Mouse (Mus musculus): ENCODE data around the gene Ahsa1. TPM values are rescaled to one million over a fixed set of nuclear protein-coding genes. Genes with fewer than 3 reads are reported as not detected.
A peak's percentile ranks its signal among the peaks of the same experiment; 100 is the strongest.
"Not testable (repeated sequence)": the region's sequence is repeated elsewhere in the genome, so short reads cannot be mapped to it uniquely, and the experiment has no call there.

Ahsa1 gene
- total and polyA plus RNA-seq, 2 experiments from 2014 or later = 137 to 187 TPM

DNA sequence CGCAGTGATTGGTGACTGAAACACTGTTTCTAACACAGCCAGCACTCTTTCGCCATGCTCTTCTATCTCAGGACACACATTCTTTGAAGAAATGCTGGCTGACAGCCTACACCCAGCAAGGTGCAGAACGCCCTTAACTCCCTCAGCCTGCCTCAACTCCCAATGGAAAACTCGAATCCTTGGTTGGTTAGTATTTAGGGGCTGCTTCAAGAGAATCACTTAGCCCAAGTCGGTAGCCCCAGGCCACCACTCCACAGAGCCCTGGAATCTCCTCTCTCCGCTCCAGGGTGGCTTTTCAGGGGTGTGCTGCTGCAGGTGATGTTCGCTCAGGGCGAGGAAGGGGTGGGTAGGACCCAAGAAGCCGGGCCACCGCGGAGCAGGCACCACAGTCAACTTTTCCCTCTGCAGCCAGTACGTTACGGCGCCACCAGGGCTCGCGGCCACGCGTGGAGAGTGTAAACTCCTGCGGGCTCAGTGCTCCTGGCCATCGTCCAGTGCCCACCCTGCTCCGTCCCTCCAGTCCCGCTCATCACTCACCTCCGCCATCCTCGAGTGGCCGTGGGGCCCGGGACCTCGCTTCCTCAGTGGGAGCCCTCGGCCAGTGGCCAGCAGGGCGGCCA, 32.9 kb downstream of the Ahsa1 start:
- H3K27ac ChIP-seq (ENCODE audit: low read depth, low read length) = no peak overlapping the region
- no peaks in the 10 kb centered on the region for H3K36me3 ChIP-seq (ENCODE audit: insufficient read depth)
- ATAC-seq (peak; percentile 66), DNase-seq (peak; percentile 48)
- H3K4me3 ChIP-seq (ENCODE audit: low read depth, low read length) = peak overlapping the region; percentile 68
- H3K9me3 ChIP-seq (ENCODE audit: low read length) = no peaks in the 10 kb centered on the region
- H3K27me3 ChIP-seq (ENCODE audit: insufficient read depth, low read length) = peaks cover 23% of the 10 kb centered on the region
- H3K9ac ChIP-seq = peak overlapping the region; percentile 69
- 12% methylated on average over 29 of the region's 29 CpGs for WGBS
- peak; percentile 31 for TF ChIP-seq CTCF (IDR thresholded peaks at IDR 0.05; ENCODE audit: low read depth)
- H3K4me2 ChIP-seq (ENCODE audit: low read depth) = peak overlapping the region; percentile 94
- no peaks in the 10 kb centered on the region for H3K4me1 ChIP-seq (ENCODE audit: insufficient read depth)

DNA sequence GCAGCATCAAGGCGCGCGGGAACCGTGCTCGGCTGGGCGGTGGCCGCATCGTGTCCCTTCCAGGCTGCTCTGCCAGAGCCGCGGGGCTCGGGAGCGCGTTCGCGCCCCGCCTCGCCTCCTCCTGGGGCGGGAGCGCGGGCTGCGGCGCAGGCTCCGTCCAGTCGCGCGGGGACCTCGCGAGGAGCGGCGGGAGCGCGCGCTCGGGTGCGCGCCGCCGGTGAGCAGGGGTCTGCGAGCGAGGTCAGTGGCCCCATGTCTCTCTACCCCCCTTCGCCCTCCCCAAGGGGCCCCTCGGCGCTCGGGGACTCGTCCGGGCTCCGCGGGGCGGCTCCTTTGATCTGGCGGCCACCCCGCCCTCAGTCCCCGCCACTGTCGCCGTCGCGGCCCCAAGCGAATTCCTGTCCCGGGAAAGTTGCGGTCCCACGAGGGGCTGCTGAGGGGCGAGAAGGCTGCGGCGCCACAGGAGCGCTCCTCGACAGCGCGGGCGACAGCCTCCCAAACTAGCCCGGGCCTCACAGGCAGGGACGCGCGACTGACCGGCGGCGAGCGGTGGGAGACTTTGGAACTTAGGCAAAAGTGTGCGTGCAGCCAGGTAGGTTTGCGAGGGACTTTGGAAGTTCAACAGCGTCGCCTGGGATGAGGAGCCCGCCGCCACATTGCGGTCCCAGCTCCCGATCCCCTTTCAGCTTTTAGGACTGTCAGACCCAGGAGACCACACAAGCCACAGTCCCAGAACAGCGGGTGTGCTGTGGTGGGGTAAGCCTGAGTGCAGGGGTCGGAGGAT, 33.6 kb downstream of the Ahsa1 start, which contains the start of gene Ism2:
Gene Ism2 (minus strand): TSS at position 49 of the 784 bp plus-strand sequence.
- no peak for TF ChIP-seq CTCF (IDR thresholded peaks at IDR 0.05; ENCODE audit: low read depth)
- WGBS = under 1% methylated on average over 78 of the region's 86 CpGs
- DNase-seq = no peak
- Histone ChIP-seq H3K36me3 (ENCODE audit: insufficient read depth) (no peaks in the 10 kb centered on the region), H3K27me3 (ENCODE audit: insufficient read depth, low read length) (peaks cover 23% of the 10 kb centered on the region), H3K9me3 (ENCODE audit: low read length) (no peaks in the 10 kb centered on the region), H3K9ac (peak within 1 kb of the TSS; percentile 69), H3K4me3 (ENCODE audit: low read depth, low read length) (peak within 1 kb of the TSS; percentile 68), H3K27ac (ENCODE audit: low read depth, low read length) (no peak within 1 kb of the TSS), H3K4me2 (ENCODE audit: low read depth) (peak within 1 kb of the TSS; percentile 94), H3K4me1 (ENCODE audit: insufficient read depth) (no peaks in the 10 kb centered on the region)
- peak; percentile 84 for ATAC-seq

DNA sequence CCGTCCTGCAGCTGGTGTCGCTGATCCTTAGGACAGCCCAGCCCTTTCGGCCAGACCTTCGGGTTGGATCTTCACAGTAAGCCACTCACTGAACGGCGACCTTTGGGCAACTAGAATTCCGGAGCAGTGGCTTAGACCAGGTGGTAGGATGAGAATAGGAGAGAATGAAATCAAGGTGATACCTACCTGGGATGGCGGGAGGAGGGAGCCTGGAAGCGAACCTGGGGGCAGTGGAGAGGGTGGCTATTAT, 34.1 kb downstream of the Ahsa1 start:
- Histone ChIP-seq H3K4me2 (ENCODE audit: low read depth) (peak overlapping the region; percentile 94), H3K27me3 (ENCODE audit: insufficient read depth, low read length) (peaks cover 23% of the 10 kb centered on the region), H3K4me3 (ENCODE audit: low read depth, low read length) (peak overlapping the region; percentile 68), H3K27ac (ENCODE audit: low read depth, low read length) (no peak overlapping the region), H3K9ac (peak overlapping the region; percentile 69), H3K4me1 (ENCODE audit: insufficient read depth) (no peaks in the 10 kb centered on the region), H3K36me3 (ENCODE audit: insufficient read depth) (no peaks in the 10 kb centered on the region), H3K9me3 (ENCODE audit: low read length) (no peaks in the 10 kb centered on the region)
- no peak for TF ChIP-seq CTCF (IDR thresholded peaks at IDR 0.05; ENCODE audit: low read depth)
- ATAC-seq (no peak), DNase-seq (no peak)
- WGBS = 1% methylated on average over 9 of the region's 9 CpGs

DNA sequence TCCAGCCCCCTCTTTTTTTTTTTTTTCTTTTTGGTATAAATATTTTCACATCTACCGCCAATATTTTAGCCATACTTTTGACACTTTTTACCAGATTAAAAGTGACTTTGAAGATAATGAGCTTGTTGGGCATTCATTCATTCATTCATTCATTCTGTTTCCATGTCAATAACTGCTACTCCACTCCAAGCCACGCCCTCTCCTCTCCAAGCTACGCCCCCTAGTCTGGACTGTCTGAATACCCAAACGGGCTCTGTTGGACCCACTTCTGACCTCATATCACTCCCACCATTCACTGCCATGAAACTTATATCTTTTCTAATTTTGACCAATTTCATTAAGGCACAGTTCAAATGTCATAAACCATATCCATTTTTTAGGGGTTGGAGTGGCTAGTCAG, 34.9 kb downstream of the Ahsa1 start:
- H3K27ac ChIP-seq (ENCODE audit: low read depth, low read length) = no peak overlapping the region
- no peak for TF ChIP-seq CTCF (IDR thresholded peaks at IDR 0.05; ENCODE audit: low read depth)
- H3K9ac ChIP-seq = no peak overlapping the region
- H3K4me2 ChIP-seq (ENCODE audit: low read depth) = no peak overlapping the region
- no peaks in the 10 kb centered on the region for H3K36me3 ChIP-seq (ENCODE audit: insufficient read depth)
- no peaks in the 10 kb centered on the region for H3K9me3 ChIP-seq (ENCODE audit: low read length)
- ATAC-seq = no peak
- H3K4me3 ChIP-seq (ENCODE audit: low read depth, low read length) = no peak overlapping the region
- WGBS = 50% methylated on average over 4 of the region's 4 CpGs
- peaks cover 23% of the 10 kb centered on the region for H3K27me3 ChIP-seq (ENCODE audit: insufficient read depth, low read length)
- no peak for DNase-seq
- no peaks in the 10 kb centered on the region for H3K4me1 ChIP-seq (ENCODE audit: insufficient read depth)

DNA sequence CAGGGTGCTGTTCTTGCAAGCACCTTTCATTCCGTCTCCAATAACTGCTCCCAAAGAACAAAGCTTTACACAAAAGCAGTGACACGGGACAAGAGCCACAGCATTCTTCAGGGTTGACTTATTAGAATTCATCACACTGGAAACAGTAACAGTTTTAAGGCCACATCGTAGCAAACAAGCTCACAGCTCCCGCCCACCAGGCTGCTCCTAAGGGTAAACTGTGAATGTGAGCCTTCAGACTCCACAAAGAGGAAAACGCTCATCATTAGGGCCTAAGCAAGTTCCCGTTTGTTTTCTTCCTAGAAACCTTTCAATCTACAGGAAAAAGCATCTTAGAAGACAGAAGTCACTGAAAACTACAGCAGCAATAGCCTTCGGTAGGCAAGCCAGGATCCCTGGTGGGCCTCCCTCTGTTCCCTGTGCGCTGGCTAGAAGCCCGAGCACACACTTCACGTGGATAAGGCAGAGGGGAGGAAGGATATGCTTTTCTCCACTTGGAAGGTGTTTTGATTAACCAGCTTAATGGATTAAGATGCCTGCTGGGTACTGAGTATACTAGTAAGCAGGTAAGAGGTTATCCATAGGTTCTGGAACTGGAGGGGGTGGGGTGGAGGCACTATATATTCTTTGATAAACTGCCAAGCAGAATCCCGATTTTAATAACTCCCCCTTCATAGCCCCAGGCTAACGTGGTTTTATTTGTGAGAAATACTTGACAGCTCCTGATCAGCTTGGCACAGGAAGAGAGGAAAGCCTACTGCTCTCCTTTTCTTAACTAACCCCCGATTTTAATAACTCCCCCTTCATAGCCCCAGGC, 39.7 kb downstream of the Ahsa1 start:
- peaks cover 4% of the 10 kb centered on the region for H3K27me3 ChIP-seq (ENCODE audit: insufficient read depth, low read length)
- H3K27ac ChIP-seq (ENCODE audit: low read depth, low read length) = no peak overlapping the region; the same call in 1 of the 2 replicates
- no peaks in the 10 kb centered on the region for H3K9me3 ChIP-seq (ENCODE audit: low read length)
- H3K4me3 ChIP-seq (ENCODE audit: low read depth, low read length) = no peak overlapping the region
- TF ChIP-seq CTCF (IDR thresholded peaks at IDR 0.05; ENCODE audit: low read depth) = no peak
- H3K4me1 ChIP-seq (ENCODE audit: insufficient read depth) = no peaks in the 10 kb centered on the region
- H3K4me2 ChIP-seq (ENCODE audit: low read depth) = peak overlapping the region; percentile 2; the same call in 1 of the 2 replicates
- no peak overlapping the region for H3K9ac ChIP-seq
- WGBS = 18% methylated on average over 13 of the region's 13 CpGs
- H3K36me3 ChIP-seq (ENCODE audit: insufficient read depth) = peaks cover 18% of the 10 kb centered on the region
- ATAC-seq (peak; percentile 65), DNase-seq (peak; percentile 52)

DNA sequence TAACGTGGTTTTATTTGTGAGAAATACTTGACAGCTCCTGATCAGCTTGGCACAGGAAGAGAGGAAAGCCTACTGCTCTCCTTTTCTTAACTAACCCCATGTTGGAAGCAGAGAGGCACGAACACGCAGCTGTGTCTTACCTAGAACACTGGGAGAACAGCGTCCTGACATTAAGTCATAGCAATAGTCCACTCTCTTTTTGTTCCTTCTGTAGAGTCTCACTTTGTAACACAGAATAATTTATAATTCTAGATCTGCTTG, 40.2 kb downstream of the Ahsa1 start:
- H3K27ac ChIP-seq (ENCODE audit: low read depth, low read length); ATAC-seq; H3K4me1 ChIP-seq (ENCODE audit: insufficient read depth); DNase-seq; H3K27me3 ChIP-seq (ENCODE audit: insufficient read depth, low read length); H3K4me2 ChIP-seq (ENCODE audit: low read depth); H3K9me3 ChIP-seq (ENCODE audit: low read length); H3K9ac ChIP-seq; H3K4me3 ChIP-seq (ENCODE audit: low read depth, low read length): not testable (repeated sequence)
- peaks cover 18% of the 10 kb centered on the region for H3K36me3 ChIP-seq (ENCODE audit: insufficient read depth)
- 43% methylated on average over 4 of the region's 4 CpGs for WGBS

- no peaks in the 10 kb centered on the region for H3K27me3 ChIP-seq (ENCODE audit: insufficient read depth, low read length)
- no peak overlapping the region for H3K9ac ChIP-seq
- no peak overlapping the region for H3K4me2 ChIP-seq (ENCODE audit: low read depth)
- 62% methylated on average over 2 of the region's 2 CpGs for WGBS
- ATAC-seq = no peak
- no peaks in the 10 kb centered on the region for H3K9me3 ChIP-seq (ENCODE audit: low read length)
- H3K4me3 ChIP-seq (ENCODE audit: low read depth, low read length) = no peak overlapping the region
- no peaks in the 10 kb centered on the region for H3K4me1 ChIP-seq (ENCODE audit: insufficient read depth)
- H3K27ac ChIP-seq (ENCODE audit: low read depth, low read length) = no peak overlapping the region
- no peak for DNase-seq
- H3K36me3 ChIP-seq (ENCODE audit: insufficient read depth) = peaks cover 29% of the 10 kb centered on the region
- TF ChIP-seq CTCF (IDR thresholded peaks at IDR 0.05; ENCODE audit: low read depth) = no peak
These were observed 46.8 kb downstream of the Ahsa1 start for GRCm38 (mm10) chr12:87313098-87313497.
